ENCODE assay signal across 13 mouse cellular contexts in genomic region chr16:76365237-76365636, GRCm38 (mm10). TPM values are rescaled to one million over a fixed set of nuclear protein-coding genes. Genes with fewer than 3 reads are reported as not detected.
DNase-seq lines count a peak whose midpoint lies in the region; ATAC-seq lines count a peak whose summit lies in the region.
"Had no signal": no experiment of that assay in that cellular context is flagged by ENCODE, and none has a peak within 500 bp of the region (broad histone marks: within the 10 kb centered on the region; RNA-seq: fewer than 3 reads in every experiment).

No protein-coding gene starts in this region.

- no peaks in the 10 kb centered on the region for H3K9me3 ChIP-seq in heart, embryonic 12.5 days (replicated peaks)
- no peaks in the 10 kb centered on the region for H3K9me3 ChIP-seq in midbrain, embryonic 13.5 days
- H3K9me3 ChIP-seq in midbrain, embryonic 10.5 days (replicated peaks), result no peaks in the 10 kb centered on the region
- H3K9me3 ChIP-seq in liver, embryonic 15.5 days (replicated peaks), result no peaks in the 10 kb centered on the region
- H3K9me3 ChIP-seq: embryonic facial prominence, embryonic 13.5 days; forebrain, embryonic 15.5 days had no signal

- 82% methylated on average over 10 of the region's 10 CpGs for WGBS in heart, embryonic 12.5 days
- WGBS in midbrain, embryonic 13.5 days, result 69% methylated on average over 10 of the region's 10 CpGs
- WGBS in midbrain, embryonic 10.5 days, result 86% methylated on average over 10 of the region's 10 CpGs
- WGBS in liver, embryonic 15.5 days (ENCODE audit: insufficient replicate concordance), result 63% methylated on average over 10 of the region's 10 CpGs

- no peak for ATAC-seq in heart, embryonic 12.5 days (ENCODE audit: insufficient number of reproducible peaks, low FRiP score)
- peak; percentile 38; the same call in 1 of the 2 replicates for ATAC-seq in midbrain, embryonic 13.5 days
- ATAC-seq in liver, embryonic 15.5 days (ENCODE audit: insufficient read depth), result no peak
- ATAC-seq: forebrain, embryonic 15.5 days had no signal

- H3K27ac ChIP-seq in heart, embryonic 12.5 days (ENCODE audit: poor library complexity, severe bottlenecking), result no peak overlapping the region
- H3K27ac ChIP-seq in midbrain, embryonic 13.5 days, result no peak overlapping the region
- H3K27ac ChIP-seq in midbrain, embryonic 10.5 days (replicated peaks), result no peak overlapping the region
- peak overlapping the region; percentile 15; the same call in 1 of the 2 replicates for H3K27ac ChIP-seq in liver, embryonic 15.5 days (replicated peaks)
- H3K27ac ChIP-seq: embryonic facial prominence, embryonic 13.5 days; forebrain, embryonic 15.5 days; layer of hippocampus, adult 2 months had no signal

- H3K4me2 ChIP-seq in heart, embryonic 12.5 days, result no peak overlapping the region
- H3K4me2 ChIP-seq in midbrain, embryonic 13.5 days (replicated peaks), result no peak overlapping the region
- H3K4me2 ChIP-seq in liver, embryonic 15.5 days, result peak overlapping the region; percentile 29
- H3K4me2 ChIP-seq: embryonic facial prominence, embryonic 13.5 days; forebrain, embryonic 15.5 days had no signal

- H3K36me3 ChIP-seq in heart, embryonic 12.5 days, result peaks cover 3% of the 10 kb centered on the region
- 0 out of 2 replicates have a peak, but pooled peaks cover 4% of the 10 kb centered on the region for H3K36me3 ChIP-seq in midbrain, embryonic 13.5 days
- H3K36me3 ChIP-seq in midbrain, embryonic 10.5 days, result peaks cover 22% of the 10 kb centered on the region
- peaks cover 14% of the 10 kb centered on the region for H3K36me3 ChIP-seq in liver, embryonic 15.5 days (replicated peaks)
- H3K36me3 ChIP-seq: forebrain, embryonic 15.5 days had no signal

- H3K4me3 ChIP-seq in heart, embryonic 12.5 days, result no peak overlapping the region
- H3K4me3 ChIP-seq in midbrain, embryonic 13.5 days (replicated peaks), result no peak overlapping the region
- H3K4me3 ChIP-seq in midbrain, embryonic 10.5 days, result no peak overlapping the region
- no peak overlapping the region for H3K4me3 ChIP-seq in liver, embryonic 15.5 days (replicated peaks)
- H3K4me3 ChIP-seq: embryonic facial prominence, embryonic 13.5 days; forebrain, embryonic 15.5 days; layer of hippocampus, adult 2 months had no signal

- intact Hi-C loops in left cerebral cortex, postnatal 36 days (cut with DNase I), result no loop called here

- H3K9ac ChIP-seq in heart, embryonic 12.5 days, result no peak overlapping the region
- H3K9ac ChIP-seq in midbrain, embryonic 13.5 days (replicated peaks), result no peak overlapping the region
- peak overlapping the region; percentile 0; the same call in 1 of the 2 replicates for H3K9ac ChIP-seq in liver, embryonic 15.5 days
- H3K9ac ChIP-seq: embryonic facial prominence, embryonic 13.5 days; forebrain, embryonic 15.5 days had no signal

- peaks cover 22% of the 10 kb centered on the region for H3K4me1 ChIP-seq in heart, embryonic 12.5 days (replicated peaks)
- peaks cover 20% of the 10 kb centered on the region for H3K4me1 ChIP-seq in midbrain, embryonic 13.5 days (replicated peaks)
- peaks cover 24% of the 10 kb centered on the region for H3K4me1 ChIP-seq in midbrain, embryonic 10.5 days
- peaks cover 68% of the 10 kb centered on the region for H3K4me1 ChIP-seq in liver, embryonic 15.5 days (replicated peaks)

- no peaks in the 10 kb centered on the region for H3K27me3 ChIP-seq in heart, embryonic 12.5 days (replicated peaks)
- H3K27me3 ChIP-seq in midbrain, embryonic 13.5 days, result no peaks in the 10 kb centered on the region
- H3K27me3 ChIP-seq in midbrain, embryonic 10.5 days (ENCODE audit: low read depth, poor library complexity, severe bottlenecking), result no peaks in the 10 kb centered on the region
- H3K27me3 ChIP-seq in liver, embryonic 15.5 days, result no peaks in the 10 kb centered on the region
- H3K27me3 ChIP-seq: embryonic facial prominence, embryonic 13.5 days; forebrain, embryonic 15.5 days had no signal

- DNase-seq in heart, adult 11 months, result peak; percentile 92
- DNase-seq in midbrain, embryonic 10.5 days (ENCODE audit: low spot score), result no peak
- peak; percentile 33 for DNase-seq in adrenal gland, postnatal 25 days
- no peak for DNase-seq in left cerebral cortex, postnatal 36 days (ENCODE audit: low spot score in 2 of 2)
- DNase-seq in retina, embryonic 14.5 days (ENCODE audit: low spot score), result no peak
- DNase-seq: cerebellum, postnatal 36 days; kidney, adult 18-20 months had no signal

RNA-seq across cellular contexts. Expression of gene Nrip1, which starts 8.4 kb away (rescaled TPM):
- polyA plus RNA-seq in heart, embryonic 12.5 days (2016; fragmentation: Nextera tagmentation; extraction: Ambion mirVana), result 28.5 and 29.6 TPM in 2 replicates
- polyA plus RNA-seq in midbrain, embryonic 13.5 days (2015; fragmentation: Nextera tagmentation; extraction: Ambion mirVana), result 28.1 and 30.1 TPM in 2 replicates
- polyA plus RNA-seq in midbrain, embryonic 10.5 days (2016; fragmentation: Nextera tagmentation; extraction: Ambion mirVana), result 31.9 and 40.0 TPM in 2 replicates
- total RNA-seq in adrenal gland, postnatal 25 days (2021), result 77.2 and 97.1 TPM in 2 replicates
- 19.1 and 19.9 TPM in 2 replicates for polyA plus RNA-seq in liver, embryonic 15.5 days (2015; fragmentation: Nextera tagmentation; extraction: Ambion mirVana)
- 10 to 100 TPM; 55.8 to 57.8 TPM for total RNA-seq in left cerebral cortex, postnatal 36 days (2021)

Comparison
In these comparisons a context has a peak if more than half of its experiments do, and no peak if none do; other contexts are left out.
1. DNase-seq: peak in heart, adult 11 months (single experiment) and adrenal gland, postnatal 25 days (single experiment); none in midbrain, embryonic 10.5 days (single experiment), left cerebral cortex, postnatal 36 days (0 of 2) and retina, embryonic 14.5 days (single experiment).